10 mouse cellular contexts compared by ENCODE assay signal in genomic region chr5:115040756-115041155, GRCm38 (mm10). TPM values are rescaled to one million over a fixed set of nuclear protein-coding genes. Genes with fewer than 3 reads are reported as not detected.
DNase-seq lines count a peak whose midpoint lies in the region; ATAC-seq and TF ChIP-seq lines count a peak whose summit lies in the region.
"Had no signal": no experiment of that assay in that cellular context is flagged by ENCODE, and none has a peak within 500 bp of the region (broad histone marks: within the 10 kb centered on the region; RNA-seq: fewer than 3 reads in every experiment).

No protein-coding gene starts in this region.

- 0 out of 2 replicates have a peak, but pooled peaks cover 5% of the 10 kb centered on the region for H3K4me1 ChIP-seq in lung, embryonic 16.5 days (replicated peaks; ENCODE audit: control insufficient read depth, insufficient read depth, low read length)
- no peaks in the 10 kb centered on the region for H3K4me1 ChIP-seq in intestine, embryonic 15.5 days (replicated peaks)

- no peak overlapping the region for H3K9ac ChIP-seq in lung, embryonic 16.5 days (ENCODE audit: low read length)
- H3K9ac ChIP-seq in intestine, embryonic 15.5 days = no peak overlapping the region

- 50% methylated on average over 4 of the region's 4 CpGs for WGBS in lung, embryonic 16.5 days
- WGBS in intestine, embryonic 15.5 days = 66% methylated on average over 4 of the region's 4 CpGs

- peak; percentile 41; the same call in 1 of the 2 replicates for ATAC-seq in lung, embryonic 16.5 days (ENCODE audit: low read depth)
- no peak for ATAC-seq in intestine, embryonic 15.5 days

- H3K9me3 ChIP-seq in lung, embryonic 16.5 days (ENCODE audit: control insufficient read depth, low read length) = no peaks in the 10 kb centered on the region
- no peaks in the 10 kb centered on the region for H3K9me3 ChIP-seq in intestine, embryonic 15.5 days
- H3K9me3 ChIP-seq: megakaryocyte, embryonic 14.5 days had no signal

- DNase-seq in layer of hippocampus, adult 2 months (ENCODE audit: low spot score in 2 of 2) = peak in 1 of 2 experiments; percentile 33
- no peak for DNase-seq in layer of hippocampus, postnatal 10 days (ENCODE audit: low spot score in 2 of 2)
- peak; percentile 82 for DNase-seq in cerebellum, adult 9-10 months
- peak; percentile 27 to 42 for DNase-seq in gastrocnemius, adult 8-10 months (ENCODE audit: low spot score in 2 of 2)
- no peak for DNase-seq in left cerebral cortex, adult 11 months (ENCODE audit: low spot score)

- H3K27me3 ChIP-seq in lung, embryonic 16.5 days (ENCODE audit: control insufficient read depth, insufficient read depth, low read depth, low read length) = no peaks in the 10 kb centered on the region
- H3K27me3 ChIP-seq in intestine, embryonic 15.5 days (replicated peaks) = no peaks in the 10 kb centered on the region
- H3K27me3 ChIP-seq: megakaryocyte, embryonic 14.5 days had no signal

- peak overlapping the region; percentile 75 for H3K27ac ChIP-seq in layer of hippocampus, adult 2 months
- H3K27ac ChIP-seq in lung, embryonic 16.5 days (ENCODE audit: low read length) = no peak overlapping the region
- H3K27ac ChIP-seq in intestine, embryonic 15.5 days = no peak overlapping the region

- H3K4me3 ChIP-seq in layer of hippocampus, adult 2 months = no peak overlapping the region
- no peak overlapping the region for H3K4me3 ChIP-seq in lung, embryonic 16.5 days (ENCODE audit: low read length)
- no peak overlapping the region for H3K4me3 ChIP-seq in intestine, embryonic 15.5 days (replicated peaks)
- H3K4me3 ChIP-seq: megakaryocyte, embryonic 14.5 days had no signal

- TF ChIP-seq CTCF in layer of hippocampus, adult 2 months (conservative IDR thresholded peaks at IDR 0.05) = no peak

- no peaks in the 10 kb centered on the region for H3K36me3 ChIP-seq in lung, embryonic 16.5 days (ENCODE audit: control insufficient read depth, insufficient read depth, low read length)
- no peaks in the 10 kb centered on the region for H3K36me3 ChIP-seq in intestine, embryonic 15.5 days

- no peak overlapping the region for H3K4me2 ChIP-seq in lung, embryonic 16.5 days (ENCODE audit: low read depth, low read length)
- H3K4me2 ChIP-seq in intestine, embryonic 15.5 days (replicated peaks) = no peak overlapping the region

RNA-seq across cellular contexts. Expression of gene Sppl3, which starts 29.8 kb away (rescaled TPM):
- 10 to 100 TPM; 75.2 to 76.2 TPM for total RNA-seq in layer of hippocampus, adult 2 months (2021)
- 100 to 1,000 TPM in 1 of 2 experiments, 10 to 100 TPM in 1; 97.4 to 104 TPM for total RNA-seq in layer of hippocampus, postnatal 10 days (2021)
- 10 to 100 TPM; 18.2 to 20.9 (median 20.0) TPM for total RNA-seq in gastrocnemius, adult 8-10 months (2022)
- 9.6 and 9.8 TPM in 2 replicates for polyA plus RNA-seq in lung, embryonic 16.5 days (2015; fragmentation: Nextera tagmentation; extraction: Ambion mirVana)
- polyA plus RNA-seq in intestine, embryonic 15.5 days (2015; fragmentation: Nextera tagmentation; extraction: Ambion mirVana) = 16.8 and 23.6 TPM in 2 replicates

RNA-seq across cellular contexts. Expression of gene Gm10401, which starts 57.3 kb away (rescaled TPM):
- not detected for total RNA-seq in layer of hippocampus, adult 2 months (2021)
- not detected for total RNA-seq in layer of hippocampus, postnatal 10 days (2021)
- not detected for total RNA-seq in gastrocnemius, adult 8-10 months (2022)
- polyA plus RNA-seq in lung, embryonic 16.5 days (2015; fragmentation: Nextera tagmentation; extraction: Ambion mirVana) = 23.2 and 25.4 TPM in 2 replicates
- polyA plus RNA-seq in intestine, embryonic 15.5 days (2015; fragmentation: Nextera tagmentation; extraction: Ambion mirVana) = 24.9 and 30.2 TPM in 2 replicates
- total RNA-seq: layer of hippocampus, adult 8-10 months had no signal
- polyA plus RNA-seq: cortical plate, adult 2 months had no signal

Comparison
In these comparisons a context has a peak if more than half of its experiments do, and no peak if none do; other contexts are left out.
1. DNase-seq: peak in cerebellum, adult 9-10 months (single experiment) and gastrocnemius, adult 8-10 months (2 of 2); none in layer of hippocampus, postnatal 10 days (0 of 2) and left cerebral cortex, adult 11 months (single experiment).